Mouse (Mus musculus): ENCODE measurements around the gene Hdlbp. TPM values are rescaled to one million over a fixed set of nuclear protein-coding genes. Genes with fewer than 3 reads are reported as not detected.

The Hdlbp gene
- total and polyA plus RNA-seq, 2 experiments from 2014 or later = 66.0 to 96.5 TPM

GRCm38 (mm10) chr1:93362661-93363060 is 116.0 kb downstream of the Hdlbp start:
- WGBS = 88% methylated on average over 4 of the region's 4 CpGs
- no peak for TF ChIP-seq CTCF (IDR thresholded peaks at IDR 0.05; ENCODE audit: low read depth)

More at GRCm38 (mm10) chr1:93362661-93363060, 116.0 kb downstream of the Hdlbp start:
- H3K4me2 ChIP-seq (ENCODE audit: low read depth, low read length) = no peak overlapping the region
- H3K4me1 ChIP-seq (ENCODE audit: insufficient read depth, low read length) = no peaks in the 10 kb centered on the region
- H3K9ac ChIP-seq (replicated peaks; ENCODE audit: low read length) = no peak overlapping the region
- DNase-seq (ENCODE audit: low spot score) = no peak
- H3K27ac ChIP-seq = no peak overlapping the region
- H3K9me3 ChIP-seq (ENCODE audit: low read length) = no peaks in the 10 kb centered on the region
- H3K27me3 ChIP-seq (ENCODE audit: insufficient read depth, low read length) = no peaks in the 10 kb centered on the region
- no peak for ATAC-seq
- no peak overlapping the region for H3K4me3 ChIP-seq (ENCODE audit: low read length)
- H3K36me3 ChIP-seq (ENCODE audit: insufficient read depth, low read length) = peaks cover 45% of the 10 kb centered on the region; the same call in 1 of the 2 replicates

Other genes with a start within 250 kb of the Hdlbp start
- gene Sned1, start 243.0 kb downstream of the Hdlbp start, total RNA-seq (2014; rRNA removed) = 26.7 and 33.7 TPM in 2 replicates
- 8.0 and 9.2 TPM in 2 replicates for gene Sned1, start 243.0 kb downstream of the Hdlbp start, polyA plus RNA-seq (2015; fragmentation: Nextera tagmentation; extraction: Ambion mirVana)
- 24.0 and 33.6 TPM in 2 replicates for gene Mterf4, start 172.9 kb downstream of the Hdlbp start, total RNA-seq (2014; rRNA removed)
- 23.2 and 23.9 TPM in 2 replicates for gene Mterf4, start 172.9 kb downstream of the Hdlbp start, polyA plus RNA-seq (2015; fragmentation: Nextera tagmentation; extraction: Ambion mirVana)
- gene Ppp1r7, start 136.0 kb downstream of the Hdlbp start, total RNA-seq (2014; rRNA removed) = 10.2 TPM in 2 replicates
- 62.2 and 67.1 TPM in 2 replicates for gene Ppp1r7, start 136.0 kb downstream of the Hdlbp start, polyA plus RNA-seq (2015; fragmentation: Nextera tagmentation; extraction: Ambion mirVana)
- 8.4 and 15.0 TPM in 2 replicates for gene Pask, start 135.3 kb downstream of the Hdlbp start, total RNA-seq (2014; rRNA removed)
- 3.6 and 3.9 TPM in 2 replicates for gene Pask, start 135.3 kb downstream of the Hdlbp start, polyA plus RNA-seq (2015; fragmentation: Nextera tagmentation; extraction: Ambion mirVana)
- 0.22 and 0.89 TPM in 2 replicates for gene Ano7, start 104.9 kb downstream of the Hdlbp start, total RNA-seq (2014; rRNA removed)
- gene Ano7, start 104.9 kb downstream of the Hdlbp start, polyA plus RNA-seq (2015; fragmentation: Nextera tagmentation; extraction: Ambion mirVana) = 1.9 and 2.3 TPM in 2 replicates
- 5.5 and 8.8 TPM in 2 replicates for gene Farp2, start 33.3 kb upstream of the Hdlbp start, total RNA-seq (2014; rRNA removed)
- gene Farp2, start 33.3 kb upstream of the Hdlbp start, polyA plus RNA-seq (2015; fragmentation: Nextera tagmentation; extraction: Ambion mirVana) = 2.7 and 2.9 TPM in 2 replicates
- 261 and 340 TPM in 2 replicates for gene Stk25, start 179.8 kb upstream of the Hdlbp start, total RNA-seq (2014; rRNA removed)
- gene Stk25, start 179.8 kb upstream of the Hdlbp start, polyA plus RNA-seq (2015; fragmentation: Nextera tagmentation; extraction: Ambion mirVana) = 309 and 328 TPM in 2 replicates
- 133 and 136 TPM in 2 replicates for gene Bok, start 206.8 kb upstream of the Hdlbp start, total RNA-seq (2014; rRNA removed)
- gene Bok, start 206.8 kb upstream of the Hdlbp start, polyA plus RNA-seq (2015; fragmentation: Nextera tagmentation; extraction: Ambion mirVana) = 97.6 and 103 TPM in 2 replicates